Mouse (Mus musculus): ENCODE measurements at regions not wholly inside any gene's neighbourhood (a gene's known extent, or its start where the extent isn't known, plus 50 kb on each side); places are given as distances from the start of the nearest gene placed in this dataset.

- DNase-seq (no peak), ATAC-seq (ENCODE audit: low FRiP score, low TSS enrichment) (no peak)
- Histone ChIP-seq H3K27me3 (ENCODE audit: control insufficient read depth, insufficient read depth, low read length) (no peaks in the 10 kb centered on the region), H3K27ac (replicated peaks; ENCODE audit: low read depth, low read length) (no peak overlapping the region), H3K4me3 (replicated peaks; ENCODE audit: low read depth, low read length) (no peak overlapping the region), H3K4me2 (ENCODE audit: low read length) (no peak overlapping the region), H3K36me3 (ENCODE audit: control insufficient read depth, insufficient read depth, low read length) (no peaks in the 10 kb centered on the region), H3K9ac (replicated peaks; ENCODE audit: low read length) (no peak overlapping the region), H3K9me3 (ENCODE audit: control insufficient read depth, low read length) (no peaks in the 10 kb centered on the region), H3K4me1 (ENCODE audit: control insufficient read depth, insufficient read depth, low read length) (peaks cover 9% of the 10 kb centered on the region; the same call in 1 of the 2 replicates)
- WGBS: 77% methylated on average over 2 of the region's 2 CpGs
Observed at GRCm38 (mm10) chr2:180830607-180831006, 53.9 kb upstream of the Bhlhe23 start.

GRCm38 (mm10) chr2:180828086-180828485, 51.4 kb upstream of the Bhlhe23 start:
- 75% methylated on average over 2 of the region's 2 CpGs for WGBS
- DNase-seq (no peak), ATAC-seq (ENCODE audit: low FRiP score, low TSS enrichment) (no peak)
- H3K27me3 ChIP-seq (ENCODE audit: control insufficient read depth, insufficient read depth, low read length): no peaks in the 10 kb centered on the region
- H3K27ac ChIP-seq (replicated peaks; ENCODE audit: low read depth, low read length): no peak overlapping the region
- H3K4me3 ChIP-seq (replicated peaks; ENCODE audit: low read depth, low read length): no peak overlapping the region
- no peak overlapping the region for H3K4me2 ChIP-seq (ENCODE audit: low read length)
- no peak overlapping the region for H3K9ac ChIP-seq (replicated peaks; ENCODE audit: low read length)
- H3K4me1 ChIP-seq (ENCODE audit: control insufficient read depth, insufficient read depth, low read length): peaks cover 14% of the 10 kb centered on the region; the same call in 1 of the 2 replicates
- no peaks in the 10 kb centered on the region for H3K9me3 ChIP-seq (ENCODE audit: control insufficient read depth, low read length)
- H3K36me3 ChIP-seq (ENCODE audit: control insufficient read depth, insufficient read depth, low read length): no peaks in the 10 kb centered on the region

GRCm38 (mm10) chr2:180826742-180827141, 50.0 kb upstream of the Bhlhe23 start:
- H3K27ac ChIP-seq (replicated peaks; ENCODE audit: low read depth, low read length): no peak overlapping the region
- no peaks in the 10 kb centered on the region for H3K36me3 ChIP-seq (ENCODE audit: control insufficient read depth, insufficient read depth, low read length)
- peaks cover 14% of the 10 kb centered on the region; the same call in 1 of the 2 replicates for H3K4me1 ChIP-seq (ENCODE audit: control insufficient read depth, insufficient read depth, low read length)
- H3K4me2 ChIP-seq (ENCODE audit: low read length): no peak overlapping the region
- no peaks in the 10 kb centered on the region for H3K27me3 ChIP-seq (ENCODE audit: control insufficient read depth, insufficient read depth, low read length)
- H3K9ac ChIP-seq (replicated peaks; ENCODE audit: low read length): no peak overlapping the region
- H3K4me3 ChIP-seq (replicated peaks; ENCODE audit: low read depth, low read length): no peak overlapping the region
- DNase-seq: no peak
- no peak for ATAC-seq (ENCODE audit: low FRiP score, low TSS enrichment)
- H3K9me3 ChIP-seq (ENCODE audit: control insufficient read depth, low read length): no peaks in the 10 kb centered on the region
- 97% methylated on average over 1 of the region's 1 CpGs for WGBS
